Mouse (Mus musculus) megakaryocyte, embryonic 14.5 days (primary cell): ENCODE results near the gene Nek5.
"Not testable (repeated sequence)": the region's sequence is repeated elsewhere in the genome, so short reads cannot be mapped to it uniquely, and the experiment has no call there.

Experiments
- FLI1 ChIP-seq: IDR thresholded peaks from 2 replicates; pipeline ENCODE4 v1.6.1; 2012; ENCODE audit warnings: low read length, inconsistent platforms, mixed read lengths
- GATA1 ChIP-seq: IDR thresholded peaks from 3 replicates; pipeline ENCODE4 v1.6.1; 2012; ENCODE audit warnings: mixed read lengths, low read length, inconsistent platforms, borderline replicate concordance

DNA sequence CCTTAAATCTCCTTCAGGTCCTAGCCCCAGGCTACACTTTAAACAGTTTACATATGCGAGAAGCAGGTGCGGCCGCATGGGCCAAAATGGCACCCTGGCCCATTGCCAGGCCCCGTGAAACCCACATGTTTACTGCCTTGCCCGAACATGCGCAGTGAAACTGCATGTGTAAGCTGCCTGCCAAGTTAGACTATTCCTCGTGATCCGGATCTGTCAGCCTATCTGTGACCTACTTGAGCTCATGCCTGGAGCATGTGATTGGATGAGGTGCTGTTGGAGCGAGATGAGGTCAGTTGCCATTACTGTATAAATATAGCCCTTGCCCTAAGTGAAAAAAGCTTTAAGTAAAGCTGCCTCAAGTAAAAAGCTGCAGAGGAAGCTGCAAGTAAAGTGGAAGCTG, 11.6 kb upstream of the Nek5 start:
- TF ChIP-seq GATA1, FLI1: not testable (repeated sequence)
